In genomic region chr6:113075261-113075660, GRCm38 (mm10) we compare ENCODE assay signal across 8 mouse cellular contexts. TPM values are rescaled to one million over a fixed set of nuclear protein-coding genes. Genes with fewer than 3 reads are reported as not detected.
DNase-seq lines count a peak whose midpoint lies in the region; ATAC-seq and TF ChIP-seq lines count a peak whose summit lies in the region.

No protein-coding gene starts in this region.

- peak overlapping the region; percentile 100 for H3K27ac ChIP-seq in heart, embryonic 16.5 days (ENCODE audit: low read length)
- peak overlapping the region; percentile 100 for H3K27ac ChIP-seq in MEL (ENCODE audit: control insufficient read depth, low read depth, low read length)
- H3K27ac ChIP-seq in forebrain, embryonic 16.5 days (ENCODE audit: low read length) = no peak overlapping the region; the same call in 1 of the 2 replicates
- no peak overlapping the region; the same call in 1 of the 2 replicates for H3K27ac ChIP-seq in midbrain, embryonic 11.5 days (ENCODE audit: low read depth, low read length)

- peak overlapping the region; percentile 89 for H3K4me2 ChIP-seq in heart, embryonic 16.5 days (ENCODE audit: low read depth, low read length)
- H3K4me2 ChIP-seq in forebrain, embryonic 16.5 days (ENCODE audit: low read length) = peak overlapping the region; percentile 88
- H3K4me2 ChIP-seq in midbrain, embryonic 11.5 days = peak overlapping the region; percentile 93

- DNase-seq in heart, postnatal 4 days = no peak
- DNase-seq in MEL (ENCODE audit: low read depth, low spot score) = peak; percentile 78
- DNase-seq in midbrain, embryonic 11.5 days (ENCODE audit: low spot score, missing footprints) = peak; percentile 90
- no peak for DNase-seq in ovary, postnatal 36 days (ENCODE audit: low spot score)
- DNase-seq in frontal cortex, postnatal 14 days (ENCODE audit: low spot score in 2 of 2) = no peak
- no peak for DNase-seq in cerebellum, postnatal 36 days

- TF ChIP-seq EP300 in MEL (IDR thresholded peaks at IDR 0.05; ENCODE audit: low read depth in 1 of 2, low read length in 2 of 2) = 0 out of 4 replicates have a peak, but pooled peaks have one; percentile 10 to 11

- WGBS in heart, embryonic 16.5 days = 13% methylated on average over 3 of the region's 3 CpGs
- WGBS in forebrain, embryonic 16.5 days = 12% methylated on average over 3 of the region's 3 CpGs
- 43% methylated on average over 3 of the region's 3 CpGs for WGBS in midbrain, embryonic 11.5 days

- no peak for TF ChIP-seq RAD21 in MEL (IDR thresholded peaks at IDR 0.05; ENCODE audit: low read depth, low read length)

- H3K4me1 ChIP-seq in heart, embryonic 16.5 days (ENCODE audit: control insufficient read depth, insufficient read depth, low read length) = peaks cover 23% of the 10 kb centered on the region
- H3K4me1 ChIP-seq in MEL (ENCODE audit: control insufficient read depth in 1 of 2, insufficient read depth in 2 of 2, low read length in 2 of 2) = peaks cover 7 to 8% of the 10 kb centered on the region in 2 experiments
- H3K4me1 ChIP-seq in forebrain, embryonic 16.5 days (replicated peaks; ENCODE audit: control insufficient read depth, insufficient read depth, low read length) = peaks cover 28% of the 10 kb centered on the region
- H3K4me1 ChIP-seq in midbrain, embryonic 11.5 days (ENCODE audit: control insufficient read depth, insufficient read depth, low read length) = peaks cover 20% of the 10 kb centered on the region

- H3K79me2 ChIP-seq in MEL (ENCODE audit: control insufficient read depth, insufficient read depth, low read length, poor library complexity) = peaks cover 77% of the 10 kb centered on the region

- no peaks in the 10 kb centered on the region; the same call in 1 of the 2 replicates for H3K36me3 ChIP-seq in heart, embryonic 16.5 days (ENCODE audit: control insufficient read depth, insufficient read depth)
- H3K36me3 ChIP-seq in MEL (ENCODE audit: control insufficient read depth in 1 of 2, insufficient read depth in 2 of 2, low read length in 2 of 2) = peaks cover 18 to 41% of the 10 kb centered on the region in 2 experiments
- no peaks in the 10 kb centered on the region for H3K36me3 ChIP-seq in forebrain, embryonic 16.5 days (ENCODE audit: control insufficient read depth, insufficient read depth)
- H3K36me3 ChIP-seq in midbrain, embryonic 11.5 days (ENCODE audit: control insufficient read depth, insufficient read depth, low read length) = no peaks in the 10 kb centered on the region

- no peaks in the 10 kb centered on the region for H3K9me3 ChIP-seq in heart, embryonic 16.5 days (replicated peaks; ENCODE audit: control insufficient read depth, low read length)
- H3K9me3 ChIP-seq in MEL (replicated peaks; ENCODE audit: insufficient read depth, low read length) = no peaks in the 10 kb centered on the region
- no peaks in the 10 kb centered on the region for H3K9me3 ChIP-seq in forebrain, embryonic 16.5 days (ENCODE audit: control insufficient read depth, low read length)
- H3K9me3 ChIP-seq in midbrain, embryonic 11.5 days (ENCODE audit: control insufficient read depth, low read length) = no peaks in the 10 kb centered on the region

- TF ChIP-seq POLR2A in MEL (IDR thresholded peaks at IDR 0.05; ENCODE audit: control insufficient read depth in 1 of 2, insufficient read depth in 1 of 2, low read depth in 1 of 2, low read length in 2 of 2, poor library complexity in 1 of 2) = no peak

- peak overlapping the region; percentile 83 for H3K9ac ChIP-seq in heart, embryonic 16.5 days (ENCODE audit: low read length)
- peak overlapping the region; percentile 100 for H3K9ac ChIP-seq in MEL (ENCODE audit: control insufficient read depth, low read depth, low read length, poor library complexity, severe bottlenecking)
- peak overlapping the region; percentile 75 for H3K9ac ChIP-seq in forebrain, embryonic 16.5 days (replicated peaks; ENCODE audit: low read depth, low read length)
- peak overlapping the region; percentile 99 for H3K9ac ChIP-seq in midbrain, embryonic 11.5 days (ENCODE audit: low read length)

- TF ChIP-seq CTCF in MEL (IDR thresholded peaks at IDR 0.05 in 2 of 3, conservative IDR thresholded peaks at IDR 0.05 in 1 of 3; ENCODE audit: control insufficient read depth in 1 of 3, insufficient read depth in 1 of 3, low read depth in 2 of 3, low read length in 3 of 3, poor library complexity in 1 of 3, severe bottlenecking in 1 of 3) = no peak

- H3K4me3 ChIP-seq in heart, embryonic 16.5 days (ENCODE audit: low read length) = peak overlapping the region; percentile 70
- H3K4me3 ChIP-seq in MEL (ENCODE audit: control insufficient read depth in 1 of 2, insufficient read depth in 1 of 2, low read depth in 2 of 2, low read length in 2 of 2) = peak overlapping the region; percentile 79 to 100
- peak overlapping the region; percentile 90 for H3K4me3 ChIP-seq in forebrain, embryonic 16.5 days (replicated peaks; ENCODE audit: low read length)
- H3K4me3 ChIP-seq in midbrain, embryonic 11.5 days (ENCODE audit: low read depth, low read length) = peak overlapping the region; percentile 99

- no peak for ATAC-seq in heart, embryonic 16.5 days (replicated peaks; ENCODE audit: extremely low read depth, insufficient read depth, low FRiP score)
- ATAC-seq in forebrain, embryonic 16.5 days = no peak
- no peak for ATAC-seq in midbrain, embryonic 11.5 days (ENCODE audit: low FRiP score)

- no peaks in the 10 kb centered on the region for H3K27me3 ChIP-seq in heart, embryonic 16.5 days (ENCODE audit: control insufficient read depth, insufficient read depth, low read length)
- no peaks in the 10 kb centered on the region for H3K27me3 ChIP-seq in MEL (ENCODE audit: control insufficient read depth in 1 of 2, insufficient read depth in 2 of 2, low read length in 2 of 2)
- H3K27me3 ChIP-seq in forebrain, embryonic 16.5 days (replicated peaks; ENCODE audit: control insufficient read depth, insufficient read depth, low read length) = no peaks in the 10 kb centered on the region
- no peaks in the 10 kb centered on the region for H3K27me3 ChIP-seq in midbrain, embryonic 11.5 days (ENCODE audit: control insufficient read depth, insufficient read depth, low read length)

TF ChIP-seq in MEL, 35 proteins besides CTCF, POLR2A, EP300 and RAD21:
- TF ChIP-seq E2F4 (IDR thresholded peaks at IDR 0.05; ENCODE audit: borderline replicate concordance, low read depth, low read length) (no peak), MAZ (IDR thresholded peaks at IDR 0.05; ENCODE audit: low read depth, low read length) (no peak), JUND (IDR thresholded peaks at IDR 0.05; ENCODE audit: low read depth, low read length) (0 out of 2 replicates have a peak, but pooled peaks have one; percentile 17)
TF ChIP-seq in MEL: peak in this region for 1.

RNA-seq across cellular contexts. Expression of gene Setd5, which starts 1.9 kb away (rescaled TPM):
- polyA plus RNA-seq in heart, embryonic 16.5 days (2015; fragmentation: Nextera tagmentation; extraction: Ambion mirVana) = 46.4 and 50.8 TPM in 2 replicates
- total RNA-seq in heart, postnatal 4 days (2021) = 10 to 100 TPM; 90.1 to 91.8 TPM
- 43.5 and 50.4 TPM in 2 replicates for total RNA-seq in MEL (2012; rRNA removed)
- polyA plus RNA-seq in MEL (2012; ENCODE audit: insufficient read depth in 1 of 2, insufficient read length in 2 of 2, low read depth in 1 of 2, low replicate concordance in 2 of 2, missing spikeins in 1 of 2) = 100 to 1,000 TPM in 1 of 2 experiments, 10 to 100 TPM in 1; 80.2 to 185 TPM
- polyA plus RNA-seq in forebrain, embryonic 16.5 days (2015; fragmentation: Nextera tagmentation; extraction: Ambion mirVana) = 52.2 and 55.4 TPM in 2 replicates
- polyA plus RNA-seq in midbrain, embryonic 11.5 days (2014; fragmentation: Nextera tagmentation; extraction: Ambion mirVana) = 75.0 and 75.5 TPM in 2 replicates

RNA-seq across cellular contexts. Expression of gene Thumpd3, which starts 29.2 kb away (rescaled TPM):
- 38.3 and 43.4 TPM in 2 replicates for polyA plus RNA-seq in heart, embryonic 16.5 days (2015; fragmentation: Nextera tagmentation; extraction: Ambion mirVana)
- 10 to 100 TPM; 21.4 to 24.5 TPM for total RNA-seq in heart, postnatal 4 days (2021)
- total RNA-seq in MEL (2012; rRNA removed) = 89.1 and 95.7 TPM in 2 replicates
- 100 to 1,000 TPM in 1 of 2 experiments, 10 to 100 TPM in 1; 74.8 to 158 TPM for polyA plus RNA-seq in MEL (2012; ENCODE audit: insufficient read depth in 1 of 2, insufficient read length in 2 of 2, low read depth in 1 of 2, low replicate concordance in 2 of 2, missing spikeins in 1 of 2)
- 65.0 and 66.8 TPM in 2 replicates for polyA plus RNA-seq in forebrain, embryonic 16.5 days (2015; fragmentation: Nextera tagmentation; extraction: Ambion mirVana)
- 57.1 and 59.5 TPM in 2 replicates for polyA plus RNA-seq in midbrain, embryonic 11.5 days (2014; fragmentation: Nextera tagmentation; extraction: Ambion mirVana)

Comparison
In these comparisons a context has a peak if more than half of its experiments do, and no peak if none do; other contexts are left out.
1. H3K27ac ChIP-seq: peak in heart, embryonic 16.5 days (single experiment) and MEL (single experiment); none in forebrain, embryonic 16.5 days (single experiment) and midbrain, embryonic 11.5 days (single experiment).
2. DNase-seq: peak in MEL (single experiment) and midbrain, embryonic 11.5 days (single experiment); none in heart, postnatal 4 days (single experiment), ovary, postnatal 36 days (single experiment), frontal cortex, postnatal 14 days (0 of 2) and cerebellum, postnatal 36 days (0 of 2).
3. Peak in every context shown above with its lines, with median percentiles within 50 percentile points of each other: H3K4me2 ChIP-seq, H3K4me3 ChIP-seq and H3K9ac ChIP-seq.